Mouse (Mus musculus) kidney, postnatal 10 days (tissue): Measurements from ENCODE around the gene Slc44a5.
"Not testable (repeated sequence)": the region's sequence is repeated elsewhere in the genome, so short reads cannot be mapped to it uniquely, and the experiment has no call there.

Source experiments
- DNase-seq: peaks from one replicate; pipeline ENCODE4 v3.0.0; 2021; ENCODE audit warnings: mixed read lengths

Slc44a5 gene

GRCm38 (mm10) chr3:154244932-154245331 is 271.7 kb downstream of the Slc44a5 start:
- DNase-seq = no peak

GRCm38 (mm10) chr3:154251486-154251885 is 278.2 kb downstream of the Slc44a5 start:
- no peak for DNase-seq

GRCm38 (mm10) chr3:154252219-154252618 is 279.0 kb downstream of the Slc44a5 start:
- DNase-seq = no peak

GRCm38 (mm10) chr3:154254187-154254586 is 281.0 kb downstream of the Slc44a5 start:
- DNase-seq = not testable (repeated sequence)

GRCm38 (mm10) chr3:154257312-154257711 is 284.1 kb downstream of the Slc44a5 start:
- no peak for DNase-seq

- no peak for DNase-seq
These were observed 295.1 kb downstream of the Slc44a5 start for GRCm38 (mm10) chr3:154268313-154268712.

- DNase-seq = peak; percentile 87
These were observed 296.6 kb downstream of the Slc44a5 start for GRCm38 (mm10) chr3:154269757-154270366.

GRCm38 (mm10) chr3:154274681-154275080 is 301.4 kb downstream of the Slc44a5 start:
- no peak for DNase-seq

GRCm38 (mm10) chr3:154284260-154284659 is 311.0 kb downstream of the Slc44a5 start:
- DNase-seq = no peak

- DNase-seq = no peak
These were observed 312.1 kb downstream of the Slc44a5 start for GRCm38 (mm10) chr3:154285351-154285750.

- peak; percentile 18 for DNase-seq
These were observed 314.0 kb downstream of the Slc44a5 start for GRCm38 (mm10) chr3:154287217-154287616.

GRCm38 (mm10) chr3:154288429-154289069 is 315.3 kb downstream of the Slc44a5 start:
- no peak for DNase-seq

- DNase-seq = no peak
These were observed 317.1 kb downstream of the Slc44a5 start for GRCm38 (mm10) chr3:154290351-154290750.

- no peak for DNase-seq
These were observed 318.9 kb downstream of the Slc44a5 start for GRCm38 (mm10) chr3:154292126-154292525.

GRCm38 (mm10) chr3:154293839-154294490 is 320.7 kb downstream of the Slc44a5 start:
- DNase-seq = no peak

- DNase-seq = no peak
These were observed 321.9 kb downstream of the Slc44a5 start for GRCm38 (mm10) chr3:154294924-154295834.

- no peak for DNase-seq
These were observed 324.3 kb downstream of the Slc44a5 start for GRCm38 (mm10) chr3:154297499-154297898.

GRCm38 (mm10) chr3:154298490-154298889 is 325.3 kb downstream of the Slc44a5 start:
- no peak for DNase-seq

GRCm38 (mm10) chr3:154300006-154300405 is 326.8 kb downstream of the Slc44a5 start:
- DNase-seq = no peak

- no peak for DNase-seq
These were observed 327.9 kb downstream of the Slc44a5 start for GRCm38 (mm10) chr3:154301102-154301501.

- no peak for DNase-seq
These were observed 332.1 kb downstream of the Slc44a5 start for GRCm38 (mm10) chr3:154305163-154305884.

- DNase-seq = no peak
These were observed 344.5 kb downstream of the Slc44a5 start for GRCm38 (mm10) chr3:154317651-154318248.
